Mouse (Mus musculus) embryonic fibroblast, embryonic 13.5 days (primary cell): ENCODE data around the gene Cpm. TPM values are rescaled to one million over a fixed set of nuclear protein-coding genes. Genes with fewer than 3 reads are reported as not detected.

Experiments
- H3K27ac ChIP-seq: 2 replicates; pipeline ENCODE4 v1.5.1; 2012; ENCODE audit warnings: low read length, control low read depth, inconsistent platforms; ENCODE audit not compliant: insufficient read depth
- H3K4me1 ChIP-seq: 2 replicates; pipeline ENCODE4 v1.6.1; 2011; ENCODE audit warnings: low read length; ENCODE audit not compliant: control insufficient read depth, insufficient read depth
- H3K4me3 ChIP-seq: 2 replicates; pipeline ENCODE4 v1.5.1; 2011; ENCODE audit warnings: mild to moderate bottlenecking, control low read depth, low read length; ENCODE audit not compliant: insufficient read depth
- CTCF ChIP-seq: IDR thresholded peaks from 2 replicates; pipeline ENCODE4 v1.5.1; 2011; ENCODE audit warnings: mild to moderate bottlenecking, control low read depth, low read length, moderate library complexity, borderline replicate concordance; ENCODE audit not compliant: insufficient read depth
- POLR2A ChIP-seq: IDR thresholded peaks from 2 replicates; pipeline ENCODE4 v1.6.1; 2011; ENCODE audit warnings: low read depth, mild to moderate bottlenecking, control low read depth, low read length, moderate library complexity
- polyA plus RNA-seq: library from polyadenylated mRNA; stranded (reverse); fragments of >200 nt; gene quantifications from 2 replicates; pipeline ENCODE4 v1.2.4, GENCODE M21; 2011; ENCODE audit warnings: low read depth; ENCODE audit not compliant: missing spikeins, insufficient read length

The Cpm gene
- polyA plus RNA-seq, 1 experiment: 1.4 TPM

- Histone ChIP-seq H3K4me3 (no peak overlapping the region), H3K4me1 (no peaks in the 10 kb centered on the region), H3K27ac (no peak overlapping the region)
- TF ChIP-seq CTCF: no peak
- no peak for TF ChIP-seq POLR2A
Observed at GRCm38 (mm10) chr10:117607804-117608279, 21.5 kb upstream of the Cpm start.

DNA sequence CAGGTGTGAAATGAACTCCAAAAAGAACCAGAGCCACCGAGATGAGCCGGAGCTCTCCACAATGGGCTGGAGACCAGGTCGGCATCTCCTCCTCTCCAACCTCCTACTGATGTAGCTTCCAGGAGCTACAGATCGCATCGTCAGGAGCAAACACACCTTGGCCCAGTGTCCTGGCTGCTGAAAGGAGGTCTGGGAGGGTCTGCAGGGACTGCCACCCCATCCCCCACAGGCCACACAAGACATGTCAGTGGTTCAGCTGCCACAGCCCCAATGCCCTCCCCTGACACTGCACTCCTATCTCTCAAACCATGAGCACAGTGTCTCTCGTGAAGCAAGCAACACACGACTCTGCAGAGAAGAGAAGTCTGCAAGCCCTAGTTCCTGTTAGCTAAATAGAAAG is 20.8 kb upstream of the Cpm start:
- no peak for TF ChIP-seq CTCF
- TF ChIP-seq POLR2A: no peak
- no peak overlapping the region for H3K4me3 ChIP-seq
- no peaks in the 10 kb centered on the region for H3K4me1 ChIP-seq
- H3K27ac ChIP-seq: no peak overlapping the region

DNA sequence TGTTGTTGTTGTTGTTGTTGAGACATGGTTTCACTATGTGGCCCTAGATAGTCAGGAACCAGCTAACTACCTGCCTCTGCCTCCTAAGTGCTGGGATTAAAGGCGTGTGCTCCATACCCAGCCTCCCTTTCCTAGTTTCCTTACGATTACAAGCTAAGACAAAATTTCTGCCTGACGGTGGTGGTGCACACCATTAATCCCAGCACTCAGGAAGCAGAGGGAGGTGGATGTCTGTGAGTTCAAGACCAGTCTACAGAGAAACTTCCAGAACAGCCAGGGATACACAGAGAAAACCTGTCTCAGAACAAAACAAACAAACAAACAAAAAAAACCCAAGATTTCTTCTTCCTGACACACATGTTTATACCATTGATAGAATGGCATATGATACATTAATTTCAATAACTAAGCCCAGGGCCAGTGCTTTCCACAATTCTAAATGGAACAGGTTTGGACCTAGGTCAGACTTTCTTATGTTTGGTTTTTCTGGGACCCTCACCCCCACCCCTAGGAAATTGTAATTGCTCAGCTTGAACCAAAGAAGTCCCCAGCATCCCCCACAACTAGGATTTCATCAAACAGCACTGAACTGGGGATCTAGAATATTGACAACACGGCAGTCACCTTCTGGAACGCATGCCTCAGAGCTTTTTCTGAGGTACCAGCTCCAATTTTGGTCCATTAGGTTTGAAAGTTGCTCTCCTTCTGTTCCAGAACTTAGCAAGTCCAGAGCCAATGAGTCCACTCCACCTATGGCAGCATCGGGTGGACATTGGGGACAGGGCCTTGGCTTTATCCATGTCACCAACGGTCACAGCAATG is 20.1 kb upstream of the Cpm start:
- Histone ChIP-seq H3K4me3 (no peak overlapping the region), H3K27ac (no peak overlapping the region)
- TF ChIP-seq POLR2A: no peak
- TF ChIP-seq CTCF: no peak

GRCm38 (mm10) chr10:117609810-117610090 is 19.6 kb upstream of the Cpm start:
- no peak for TF ChIP-seq CTCF
- TF ChIP-seq POLR2A: no peak
- Histone ChIP-seq H3K27ac (no peak overlapping the region), H3K4me1 (no peaks in the 10 kb centered on the region), H3K4me3 (no peak overlapping the region)

More for the DNA sequence above, 20.1 kb upstream of the Cpm start:
- H3K4me1 ChIP-seq: no peaks in the 10 kb centered on the region

- Histone ChIP-seq H3K27ac (no peak overlapping the region), H3K4me1 (no peaks in the 10 kb centered on the region), H3K4me3 (no peak overlapping the region)
- TF ChIP-seq POLR2A: no peak
- TF ChIP-seq CTCF: no peak
Observed at GRCm38 (mm10) chr10:117610160-117610764, 19.0 kb upstream of the Cpm start.

DNA sequence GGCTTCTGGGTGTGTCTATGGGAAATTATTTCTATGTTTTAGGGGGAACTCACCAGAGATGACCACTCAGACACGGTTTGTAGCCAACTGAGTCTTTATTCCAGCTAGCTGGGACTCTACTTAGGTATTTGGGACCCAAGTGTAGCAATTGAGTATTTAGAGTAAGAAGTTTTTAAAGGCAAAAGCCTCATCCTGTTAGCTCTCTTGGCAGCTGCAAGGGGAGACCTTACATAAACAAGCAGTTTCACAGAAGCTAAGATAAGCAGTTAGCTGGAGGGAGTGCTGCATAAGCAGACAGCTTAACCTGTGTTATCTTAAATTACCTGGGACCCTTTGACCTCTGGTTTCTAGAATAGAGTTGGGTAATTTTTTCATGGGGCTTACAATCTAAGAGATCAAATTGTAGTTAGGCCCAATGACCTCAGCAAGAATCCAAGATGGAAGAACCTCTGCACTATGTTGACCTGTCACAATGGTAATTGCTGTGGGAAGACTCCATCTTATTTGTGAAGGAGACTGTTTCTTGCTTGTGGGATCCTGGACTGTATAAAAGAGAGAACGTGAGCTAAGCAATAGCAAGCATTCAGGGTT is 18.4 kb upstream of the Cpm start:
- TF ChIP-seq CTCF: no peak
- no peak for TF ChIP-seq POLR2A
- Histone ChIP-seq H3K4me3 (no peak overlapping the region), H3K4me1 (no peaks in the 10 kb centered on the region)

DNA sequence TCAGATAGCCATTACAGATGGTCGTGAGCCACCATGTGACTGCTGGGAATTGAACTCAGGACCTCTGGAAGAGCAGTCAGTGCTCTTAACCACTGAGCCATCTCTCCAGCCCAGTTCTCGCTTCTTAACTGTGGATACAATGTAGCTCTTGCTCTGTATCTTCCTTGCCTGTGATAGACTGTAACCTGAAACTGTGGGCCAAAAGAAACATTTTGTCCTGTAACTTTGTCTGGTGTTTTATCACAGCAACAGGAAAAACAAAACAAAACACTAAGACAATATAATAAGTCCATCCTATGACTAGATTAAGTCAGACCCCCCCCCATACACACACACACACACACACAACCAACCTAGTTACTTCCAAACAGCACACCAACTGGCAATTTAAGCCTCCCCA is 17.8 kb upstream of the Cpm start:
- H3K27ac ChIP-seq: no peak overlapping the region
- no peak overlapping the region for H3K4me3 ChIP-seq
- no peaks in the 10 kb centered on the region for H3K4me1 ChIP-seq
- TF ChIP-seq CTCF (no peak), POLR2A (no peak)

More for the DNA sequence above, 18.4 kb upstream of the Cpm start:
- H3K27ac ChIP-seq: no peak overlapping the region

DNA sequence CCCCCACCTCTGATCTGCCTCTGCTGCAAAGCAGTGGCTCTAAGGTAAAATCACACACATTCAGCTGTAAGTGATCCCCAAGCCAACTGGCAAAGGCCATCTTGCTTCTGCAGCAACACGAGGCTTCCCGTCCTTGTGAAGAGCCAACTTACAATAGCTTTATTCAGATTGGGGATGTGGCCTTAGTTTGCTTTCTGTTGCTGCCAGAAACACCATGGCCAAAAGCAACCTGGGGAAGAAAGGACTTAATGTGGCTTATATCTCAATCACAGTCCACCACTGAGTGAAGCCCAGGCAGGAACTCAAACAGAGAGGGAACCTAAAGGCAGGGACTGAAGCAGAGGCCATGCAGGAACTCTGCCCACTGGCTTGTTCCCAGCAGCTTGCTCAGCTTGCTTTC is 17.3 kb upstream of the Cpm start:
- no peak for TF ChIP-seq POLR2A
- TF ChIP-seq CTCF: no peak
- no peaks in the 10 kb centered on the region for H3K4me1 ChIP-seq
- no peak overlapping the region for H3K27ac ChIP-seq
- no peak overlapping the region for H3K4me3 ChIP-seq

GRCm38 (mm10) chr10:117612621-117613584 is 16.4 kb upstream of the Cpm start:
- no peak overlapping the region for H3K4me3 ChIP-seq
- H3K27ac ChIP-seq: no peak overlapping the region
- TF ChIP-seq POLR2A (no peak), CTCF (no peak)
- no peaks in the 10 kb centered on the region for H3K4me1 ChIP-seq

DNA sequence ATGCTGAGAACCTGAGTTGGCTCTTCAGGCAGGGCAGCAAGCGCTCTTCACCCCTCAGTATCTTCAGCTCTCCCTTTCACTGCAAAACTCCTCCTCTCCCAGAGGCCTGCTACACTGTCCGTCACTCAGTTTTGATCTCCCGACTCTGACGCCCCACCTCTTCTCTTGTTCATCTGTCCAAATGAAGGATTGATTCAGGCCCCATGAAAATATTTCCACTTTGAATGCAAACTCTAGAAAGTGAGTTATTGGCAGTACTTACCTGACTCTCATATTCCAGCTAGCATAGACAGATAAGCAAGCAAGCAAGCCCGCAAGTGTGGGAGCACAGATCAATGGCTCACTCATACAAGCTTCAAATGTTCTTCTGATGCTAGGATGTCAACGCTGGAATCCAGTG is 15.3 kb upstream of the Cpm start:
- Histone ChIP-seq H3K4me3 (no peak overlapping the region), H3K27ac (no peak overlapping the region), H3K4me1 (no peaks in the 10 kb centered on the region)
- TF ChIP-seq POLR2A (no peak), CTCF (no peak)
